Mouse (Mus musculus): ENCODE results near the gene Usp28.
"Not testable (repeated sequence)": the region's sequence is repeated elsewhere in the genome, so short reads cannot be mapped to it uniquely, and the experiment has no call there.

Gene Usp28

DNA sequence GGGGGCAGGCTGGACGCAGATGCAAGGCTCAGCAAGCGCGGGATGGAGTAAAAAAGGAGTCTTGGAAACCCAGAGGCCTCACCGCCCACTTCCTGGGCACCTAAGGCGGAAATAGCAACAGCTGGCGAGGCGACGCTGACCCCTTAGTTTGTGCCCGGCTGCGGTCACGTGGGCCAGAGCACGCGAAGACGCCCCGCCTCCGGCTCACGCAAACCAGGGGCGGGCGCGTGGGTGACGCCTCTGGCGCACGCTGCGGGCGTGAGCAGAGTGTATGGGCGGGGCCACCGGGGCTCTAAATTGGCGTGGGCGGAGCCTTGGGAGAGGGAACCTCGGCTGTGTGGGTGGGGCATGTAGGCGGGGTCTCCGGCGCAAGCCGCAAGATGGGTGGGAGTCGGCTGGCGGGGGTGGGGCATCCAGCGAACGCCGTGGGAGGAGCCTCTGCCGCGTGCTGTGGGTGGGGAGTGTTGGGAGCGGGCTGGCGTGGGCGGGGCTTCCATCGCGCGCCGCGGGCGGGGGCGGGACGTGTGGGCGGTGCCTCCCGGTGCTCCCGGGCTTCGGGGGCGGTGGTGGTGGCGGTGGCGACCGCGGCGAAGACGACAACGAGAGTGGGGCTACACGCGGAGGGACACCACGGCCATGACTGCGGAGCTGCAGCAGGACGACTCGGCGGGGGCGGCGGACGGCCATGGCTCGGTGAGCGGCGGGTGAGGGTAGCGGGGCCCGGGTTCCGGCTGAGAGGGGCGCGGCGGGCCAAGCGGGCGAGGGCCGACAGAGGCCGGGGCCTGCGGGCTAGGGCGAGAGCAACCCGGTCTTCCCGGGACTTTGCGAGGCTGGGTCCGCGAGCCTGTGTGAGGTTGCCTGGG lies at the start of gene Usp28:
Gene Usp28, plus strand, starts transcription at position 531 of the 863 bp plus-strand sequence.
- peak; percentile 86 for DNase-seq (ENCODE audit: extremely low spot score, low read depth, low spot score)

DNA sequence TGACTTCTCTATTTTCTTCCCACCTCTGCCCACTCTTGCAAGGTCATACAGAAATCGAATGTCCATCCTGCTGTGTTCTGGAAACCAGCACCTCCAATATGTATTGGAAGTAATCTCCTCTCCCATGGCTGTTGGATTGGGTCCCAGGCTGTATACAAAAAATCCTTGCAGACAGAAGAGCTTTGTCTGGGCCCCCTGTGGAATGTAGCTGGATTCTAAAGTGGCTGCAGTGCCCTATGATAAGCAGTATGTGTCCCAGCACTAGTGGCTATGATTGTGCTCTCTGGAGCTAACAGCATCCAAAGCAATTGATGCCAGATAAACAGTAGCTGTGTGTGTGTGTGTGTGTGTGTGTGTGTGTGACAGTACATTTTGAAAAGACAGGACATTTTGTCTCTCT lies 42.8 kb upstream of the Usp28 start:
- no peak for DNase-seq (ENCODE audit: extremely low spot score, low read depth, low spot score)

DNA sequence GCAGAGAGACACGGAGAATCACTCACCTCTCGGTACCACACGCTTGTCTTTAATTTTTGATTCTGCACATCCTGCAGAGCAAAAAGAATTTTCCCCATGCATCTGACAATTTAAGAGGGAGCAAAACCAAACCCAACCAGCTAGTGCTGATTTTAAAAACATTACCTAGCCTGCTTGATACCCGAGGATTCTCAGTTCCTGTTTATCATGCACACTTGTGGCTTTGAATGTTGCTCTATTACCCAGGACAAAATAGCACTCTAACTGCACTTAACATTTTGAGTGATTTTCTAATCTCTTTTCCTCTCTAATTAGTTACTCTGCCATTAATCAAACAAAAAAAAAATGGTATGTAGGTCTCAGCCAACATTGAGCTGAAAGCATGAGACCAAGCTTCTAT lies 37.6 kb upstream of the Usp28 start:
- DNase-seq (ENCODE audit: extremely low spot score, low read depth, low spot score), result no peak

DNA sequence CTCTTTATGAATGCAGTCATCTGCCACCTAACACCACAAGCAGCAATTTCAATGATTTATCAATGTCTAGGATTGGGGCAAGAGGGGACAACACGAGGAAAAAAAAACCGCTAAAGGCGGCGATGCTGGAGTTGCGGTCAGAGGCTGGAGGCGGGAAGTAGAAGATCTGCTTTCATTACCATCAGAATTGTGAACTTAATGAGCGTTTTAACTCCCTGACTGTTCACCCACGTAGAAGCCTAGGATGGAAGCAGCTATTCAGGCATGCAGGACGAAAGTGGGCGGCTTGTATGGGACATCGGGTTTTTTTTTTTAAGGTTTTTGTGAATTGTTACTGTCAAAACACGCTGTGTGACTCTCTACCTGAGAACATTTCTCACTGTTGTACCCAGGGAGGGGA lies 23.9 kb upstream of the Usp28 start:
- no peak for DNase-seq (ENCODE audit: extremely low spot score, low read depth, low spot score)

DNA sequence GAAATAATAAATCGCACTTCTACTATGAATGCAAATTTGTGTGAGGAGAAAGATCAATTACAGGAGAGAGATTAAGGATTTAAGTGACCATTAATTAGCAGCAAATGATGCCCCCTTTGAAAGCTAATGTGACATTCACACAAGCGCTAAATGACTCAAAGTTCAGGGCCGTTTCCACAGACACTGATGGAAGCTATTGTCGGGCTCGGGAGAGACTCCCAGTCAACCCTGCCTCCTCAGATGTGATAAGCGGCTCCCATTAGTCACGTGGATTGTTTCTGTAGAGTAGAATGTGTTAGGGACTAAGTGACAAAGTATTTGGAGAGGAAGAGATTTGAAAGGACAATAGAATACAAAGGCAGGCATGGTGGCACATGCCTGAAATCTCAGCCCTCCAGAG lies 23.0 kb upstream of the Usp28 start:
- DNase-seq (ENCODE audit: extremely low spot score, low read depth, low spot score), result no peak

DNA sequence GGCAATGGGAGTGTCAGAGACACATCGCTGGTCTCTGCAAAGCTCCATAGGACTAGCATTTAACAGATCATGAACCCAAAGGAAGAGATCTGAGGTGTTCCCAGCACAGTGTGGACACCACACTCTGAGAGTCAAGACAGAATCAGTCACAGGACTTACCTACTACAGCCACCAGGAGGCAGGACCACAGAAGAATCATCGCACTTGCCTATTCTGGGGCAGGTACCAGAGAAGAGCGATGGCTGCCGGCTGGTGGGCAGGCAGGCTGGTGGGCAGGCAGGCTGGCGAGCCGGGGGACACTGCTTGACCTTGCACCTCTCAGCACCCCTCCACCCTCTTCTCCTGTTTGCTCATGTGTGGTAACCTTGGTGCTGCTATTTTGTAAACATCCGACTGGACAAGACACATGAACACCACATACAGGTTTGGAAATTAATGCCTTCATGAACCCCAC lies 20.6 kb upstream of the Usp28 start, which contains the start of gene Htr3b:
Gene Htr3b, minus strand, starts transcription at position 404 of the 454 bp plus-strand sequence.
- DNase-seq (ENCODE audit: extremely low spot score, low read depth, low spot score), result no peak

DNA sequence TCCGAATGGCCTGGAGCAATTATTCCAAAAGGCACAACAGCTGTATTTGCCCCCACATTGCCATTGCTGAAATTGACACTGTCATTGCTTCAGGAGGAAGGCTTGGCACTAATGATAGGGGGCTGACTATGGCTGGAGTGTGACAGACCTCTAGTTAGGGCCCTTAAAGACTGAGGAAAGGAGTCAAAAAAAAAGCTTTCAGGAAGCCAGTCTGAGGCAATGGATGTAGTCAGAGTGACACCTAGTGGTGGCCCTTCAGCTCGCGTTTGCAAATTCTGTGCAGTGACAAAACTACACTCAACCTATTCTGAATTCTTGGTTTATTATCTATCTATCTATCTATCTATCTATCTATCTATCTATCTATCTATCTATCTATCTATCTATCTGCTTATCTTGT lies 12.7 kb upstream of the Usp28 start:
- no peak for DNase-seq (ENCODE audit: extremely low spot score, low read depth, low spot score)

DNA sequence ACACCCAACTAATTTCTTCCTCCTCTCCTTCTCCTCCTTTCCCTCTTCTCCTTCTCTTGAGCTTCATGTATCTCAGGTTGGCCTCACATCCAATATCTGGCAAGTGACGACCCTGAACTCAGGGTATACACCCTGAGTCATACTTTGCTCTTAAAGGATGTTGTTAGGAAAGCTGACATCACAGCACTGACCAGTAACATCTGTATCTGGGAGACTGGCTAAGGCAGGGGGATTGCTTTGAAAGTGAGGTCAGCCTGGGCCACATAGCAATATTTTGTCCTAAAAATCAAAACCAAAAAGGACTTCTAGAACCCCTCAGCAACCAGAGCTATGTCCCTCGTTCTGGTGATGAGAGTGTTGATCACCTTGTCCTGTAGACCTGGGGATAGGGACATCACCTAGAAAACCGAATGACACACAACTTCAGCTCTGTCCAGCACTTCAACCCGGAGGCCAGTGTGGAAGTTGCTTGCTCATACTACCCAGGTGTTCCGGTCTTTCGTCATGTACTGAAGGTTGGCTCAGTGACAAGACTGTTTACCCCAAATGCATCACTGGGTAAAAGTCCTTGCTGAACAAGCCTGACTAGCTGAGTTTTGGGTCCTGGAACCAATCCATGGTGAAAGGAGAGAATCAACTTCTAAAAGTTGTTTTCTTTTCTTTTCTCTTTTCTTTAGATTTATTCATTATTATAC lies 8.4 kb upstream of the Usp28 start:
- no peak for DNase-seq (ENCODE audit: extremely low spot score, low read depth, low spot score)

DNA sequence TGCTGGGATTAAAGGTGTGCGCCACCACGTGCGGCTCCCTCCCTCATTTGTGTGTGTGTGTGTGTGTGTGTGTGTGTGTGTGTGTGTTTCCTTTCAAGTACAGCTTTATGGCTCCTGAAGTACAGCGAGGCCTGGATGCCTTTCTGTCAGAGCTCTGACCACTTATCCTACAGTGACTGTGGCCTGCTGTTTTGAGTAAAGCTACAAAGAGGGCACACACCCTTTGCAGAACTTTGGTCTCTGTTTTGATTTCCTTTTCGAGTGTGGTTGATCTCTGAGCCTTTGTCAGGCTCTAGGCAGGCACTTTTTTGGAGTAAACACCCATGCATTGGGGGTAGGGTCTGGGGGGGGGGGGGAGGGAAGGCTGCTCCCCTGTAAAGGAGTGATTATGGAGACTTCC lies 4.8 kb upstream of the Usp28 start:
- DNase-seq (ENCODE audit: extremely low spot score, low read depth, low spot score), result no peak

DNA sequence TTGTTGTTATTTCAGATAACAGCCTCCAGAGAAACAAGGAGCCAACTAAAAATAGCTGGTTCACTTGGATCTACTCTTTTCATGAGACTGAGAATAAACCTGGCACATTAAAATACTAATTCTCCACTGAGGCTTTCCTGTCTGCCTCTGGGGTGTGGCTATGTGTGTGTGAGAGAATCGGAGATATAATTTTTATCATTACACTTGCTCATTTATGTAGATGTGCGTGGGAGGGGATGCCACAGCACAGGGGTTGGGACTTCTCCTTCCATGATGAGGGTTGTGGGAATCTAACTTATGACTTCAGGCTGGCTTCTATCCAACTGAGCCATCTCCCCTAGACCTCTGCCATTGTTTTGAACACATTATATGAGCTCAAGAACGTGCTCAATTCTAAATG lies 4.4 kb upstream of the Usp28 start:
- no peak for DNase-seq (ENCODE audit: extremely low spot score, low read depth, low spot score)

DNA sequence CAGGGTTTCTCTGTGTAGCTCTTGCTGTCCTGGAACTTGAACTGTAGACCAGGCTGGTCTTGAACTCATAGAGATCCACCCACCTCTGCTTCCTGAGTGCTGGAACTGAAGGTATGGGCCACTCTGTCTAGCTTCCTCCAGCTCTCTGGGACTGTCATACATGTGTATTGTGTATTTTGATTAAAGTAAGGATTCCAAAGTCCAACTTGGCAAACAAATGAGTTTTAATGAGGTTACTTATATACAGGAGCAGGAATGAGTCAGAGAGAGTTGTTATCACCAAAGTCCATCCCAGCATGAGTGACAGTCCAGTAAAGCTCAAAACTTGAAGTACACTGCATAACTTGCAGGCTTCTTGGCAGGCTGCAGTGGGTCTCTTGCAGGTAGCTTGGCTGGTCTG lies 3.3 kb upstream of the Usp28 start:
- DNase-seq (ENCODE audit: extremely low spot score, low read depth, low spot score), result no peak

DNA sequence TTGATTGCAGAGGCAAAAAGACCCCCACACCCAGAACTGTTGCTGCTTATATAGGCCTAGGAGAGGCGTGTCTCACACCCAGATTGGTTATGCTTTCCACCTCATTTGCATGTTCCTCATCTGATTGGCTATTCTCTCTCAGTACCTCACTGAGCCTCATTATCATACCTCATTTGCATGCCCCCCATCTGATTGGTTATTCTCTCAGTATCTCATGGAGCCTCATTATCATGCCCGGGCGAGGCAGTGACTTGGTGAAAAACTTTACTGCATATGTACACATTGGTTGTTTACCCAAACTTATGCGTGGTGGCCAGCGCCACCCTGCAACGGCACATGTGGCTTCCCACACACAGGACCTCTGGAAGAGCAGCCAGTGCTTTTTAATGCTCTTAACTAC lies 1.4 kb upstream of the Usp28 start:
- DNase-seq (ENCODE audit: extremely low spot score, low read depth, low spot score), result not testable (repeated sequence)

DNA sequence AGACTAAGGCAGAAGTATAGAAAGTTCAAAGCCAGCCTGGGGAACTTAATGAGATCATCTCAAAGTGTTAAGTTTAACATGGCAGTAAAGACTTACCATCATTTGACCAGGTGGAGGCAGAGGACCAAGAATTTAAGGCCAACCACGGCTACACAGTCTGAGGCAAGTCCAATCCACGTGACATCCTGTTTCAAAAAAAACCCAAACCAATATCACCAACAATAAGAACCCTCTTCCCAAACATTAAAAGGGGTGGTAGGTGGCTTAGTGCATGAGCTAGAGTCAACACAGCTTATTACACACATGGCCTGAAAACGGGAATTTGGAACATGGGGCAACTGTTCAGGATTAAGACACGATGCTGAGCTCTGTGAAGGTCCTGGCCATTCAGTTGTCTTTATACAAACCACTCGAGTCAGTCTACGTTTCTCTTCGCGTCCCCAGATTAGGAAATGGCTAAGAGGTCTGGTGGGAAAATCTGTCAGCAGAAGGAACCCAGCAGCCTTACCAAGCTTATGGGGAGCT lies 793 bp upstream of the Usp28 start:
- DNase-seq (ENCODE audit: extremely low spot score, low read depth, low spot score), result no peak

DNA sequence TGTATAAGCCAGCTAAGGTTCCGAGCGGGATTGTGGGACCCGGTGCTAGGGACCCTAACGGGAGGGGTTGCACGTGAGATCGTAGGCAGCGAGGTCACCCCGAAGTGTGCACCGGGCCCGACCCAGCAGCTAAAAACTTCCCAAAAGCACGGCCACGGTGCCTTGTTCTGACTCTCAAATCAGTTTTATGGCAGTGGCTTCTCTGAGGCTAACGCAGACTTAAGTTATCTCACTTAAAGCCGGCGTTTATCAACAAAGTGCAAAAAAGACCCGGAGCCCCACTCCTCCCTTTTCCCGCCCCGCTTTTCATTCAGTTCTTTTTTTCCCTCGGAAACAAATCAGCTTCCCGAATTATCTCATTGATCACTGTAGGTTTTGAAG lies 523 bp downstream of the Usp28 start:
- no peak for DNase-seq (ENCODE audit: extremely low spot score, low read depth, low spot score)

DNA sequence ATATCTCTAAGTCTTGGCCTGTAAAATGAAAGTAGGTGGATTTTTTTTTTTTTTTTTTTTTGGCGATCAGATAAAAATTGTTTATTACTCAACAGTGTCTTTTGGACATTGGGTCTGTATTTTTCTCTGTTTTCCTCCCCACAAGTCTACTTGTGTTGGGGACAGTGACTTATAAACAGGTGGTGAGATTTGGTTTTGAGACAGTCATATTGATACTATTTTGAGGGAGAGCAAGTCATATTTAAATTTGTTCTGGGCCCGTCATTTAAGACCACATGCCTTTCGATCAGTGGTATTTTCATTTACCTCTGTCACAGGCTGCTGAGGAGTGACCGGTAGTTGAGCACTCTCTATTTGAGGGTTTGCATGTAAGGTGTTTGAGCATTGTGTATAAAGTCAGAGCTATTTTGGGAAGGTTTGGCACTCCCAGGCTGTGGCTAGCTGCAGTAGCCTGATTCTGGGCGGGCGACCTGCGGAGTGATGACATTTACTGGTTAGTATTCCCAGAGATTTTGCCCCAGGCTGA lies 1.5 kb downstream of the Usp28 start:
- DNase-seq (ENCODE audit: extremely low spot score, low read depth, low spot score), result no peak

DNA sequence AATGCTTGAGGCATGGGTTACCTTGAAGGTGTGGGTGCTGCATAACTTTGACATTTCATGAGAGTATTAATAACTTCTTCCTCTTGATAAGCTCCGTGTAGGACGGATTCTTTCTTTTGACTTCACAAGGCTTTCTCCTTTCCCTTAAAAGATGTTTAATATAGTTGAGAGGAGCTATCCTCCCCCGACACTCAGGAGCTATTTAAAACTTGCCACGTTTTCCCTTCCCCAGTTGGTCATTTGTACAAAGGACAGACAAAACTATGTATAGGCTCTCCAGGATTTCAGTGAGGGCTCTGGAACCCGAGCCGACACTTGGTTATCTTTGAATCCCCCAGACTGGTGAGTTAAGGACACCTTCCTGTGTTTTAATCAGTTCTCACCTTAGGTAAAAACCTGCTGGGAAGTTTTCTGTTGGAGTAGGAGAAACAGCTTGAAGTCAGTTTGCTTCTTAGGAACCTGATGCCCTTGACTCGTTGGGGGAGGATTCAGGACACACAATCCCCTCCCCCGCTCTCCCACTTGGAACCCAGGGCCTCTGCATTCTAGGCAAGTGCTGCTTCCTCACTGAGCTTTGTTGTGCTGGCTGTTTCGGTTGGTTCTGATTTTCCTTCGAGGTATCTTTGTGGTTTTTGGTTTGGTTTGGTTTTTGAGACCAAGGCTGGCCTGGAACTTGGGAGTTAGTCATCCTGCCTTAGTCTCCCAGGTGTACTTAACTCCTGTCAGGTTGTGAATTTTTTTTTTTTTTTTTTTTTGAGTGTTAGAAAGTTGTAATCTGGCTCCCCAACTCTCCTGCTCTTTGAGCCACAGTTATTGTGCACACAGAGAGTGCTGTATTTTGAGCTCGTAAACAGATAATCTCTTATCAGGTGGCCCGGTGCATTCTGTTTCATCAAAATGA lies 2.3 kb downstream of the Usp28 start:
- no peak for DNase-seq (ENCODE audit: extremely low spot score, low read depth, low spot score)

DNA sequence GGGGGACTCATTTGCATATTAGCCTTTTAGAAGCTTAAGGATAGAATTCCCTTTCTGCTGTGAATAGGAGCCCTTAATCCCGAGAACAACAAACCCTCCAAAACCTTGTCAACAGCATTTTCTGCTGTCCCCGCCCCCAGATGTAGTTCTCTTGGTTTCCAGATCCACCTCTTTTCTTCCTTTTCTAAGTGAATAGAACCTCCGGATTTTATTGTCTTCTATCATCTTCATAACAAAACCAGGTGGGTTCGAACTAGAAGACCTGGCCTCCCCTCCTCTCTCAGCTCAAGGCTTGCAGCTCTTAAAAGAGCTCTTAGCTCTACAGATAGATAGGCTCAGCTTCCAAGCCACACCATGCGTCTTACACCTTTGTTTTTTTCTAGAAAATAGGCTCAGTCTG lies 6.5 kb downstream of the Usp28 start:
- no peak for DNase-seq (ENCODE audit: extremely low spot score, low read depth, low spot score)

DNA sequence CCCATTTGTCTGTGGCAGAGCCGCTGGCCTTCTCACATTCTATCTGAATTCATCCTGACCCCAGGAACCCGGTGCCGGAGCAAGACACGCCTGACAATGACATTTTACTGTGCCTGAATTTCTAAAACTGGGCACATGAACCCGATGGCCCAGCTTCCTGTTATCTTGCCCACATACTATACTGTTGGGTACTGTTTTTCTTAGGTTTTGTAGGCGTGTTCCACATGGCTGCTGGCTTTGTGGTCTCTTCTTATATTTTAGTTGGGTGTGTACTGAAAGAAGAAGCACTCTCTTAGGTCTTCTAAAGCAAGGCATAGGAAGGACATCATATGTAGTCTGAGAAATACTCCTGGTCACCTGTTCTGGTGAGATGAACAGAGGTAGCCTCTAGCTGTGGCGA lies 9.6 kb downstream of the Usp28 start:
- DNase-seq (ENCODE audit: extremely low spot score, low read depth, low spot score), result no peak

DNA sequence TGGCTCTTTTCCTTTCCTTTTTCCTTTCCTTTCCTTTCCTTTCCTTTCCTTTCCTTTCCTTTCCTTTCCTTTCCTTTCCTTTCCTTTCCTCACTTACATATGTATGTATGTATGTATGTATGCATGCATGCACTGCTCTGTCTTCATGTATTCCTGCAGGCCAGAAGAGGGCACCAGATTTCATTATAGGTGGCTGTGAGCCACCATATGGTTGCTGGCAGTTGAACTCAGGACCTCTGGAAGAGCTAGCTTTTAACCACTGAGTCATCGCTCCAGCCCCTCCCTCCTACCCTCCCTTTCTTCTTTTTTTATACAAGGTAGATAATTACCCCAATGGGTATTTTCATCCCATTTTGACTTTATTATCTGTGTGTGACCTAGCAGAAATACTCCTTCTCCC lies 10.6 kb downstream of the Usp28 start:
- DNase-seq (ENCODE audit: extremely low spot score, low read depth, low spot score), result no peak

DNA sequence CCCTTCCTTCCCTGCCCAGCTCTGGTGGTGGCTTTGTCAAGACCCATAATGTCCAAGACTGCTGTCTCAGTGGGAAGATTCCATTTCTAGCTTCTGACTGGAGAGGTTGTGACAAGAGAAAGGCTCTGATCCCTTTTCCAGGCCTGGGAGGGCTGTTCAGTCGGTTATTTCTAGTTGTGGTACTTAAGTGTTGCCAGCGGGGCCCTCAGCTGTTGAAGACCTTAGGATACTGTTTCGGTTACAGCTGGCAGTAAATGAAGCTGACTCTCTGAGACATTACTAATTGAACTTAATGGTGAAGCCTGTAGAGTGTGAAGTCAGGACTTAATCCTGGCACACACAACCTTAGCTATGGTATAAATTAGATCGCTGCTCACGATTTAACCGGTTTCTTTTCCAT lies 14.1 kb downstream of the Usp28 start:
- no peak for DNase-seq (ENCODE audit: extremely low spot score, low read depth, low spot score)

DNA sequence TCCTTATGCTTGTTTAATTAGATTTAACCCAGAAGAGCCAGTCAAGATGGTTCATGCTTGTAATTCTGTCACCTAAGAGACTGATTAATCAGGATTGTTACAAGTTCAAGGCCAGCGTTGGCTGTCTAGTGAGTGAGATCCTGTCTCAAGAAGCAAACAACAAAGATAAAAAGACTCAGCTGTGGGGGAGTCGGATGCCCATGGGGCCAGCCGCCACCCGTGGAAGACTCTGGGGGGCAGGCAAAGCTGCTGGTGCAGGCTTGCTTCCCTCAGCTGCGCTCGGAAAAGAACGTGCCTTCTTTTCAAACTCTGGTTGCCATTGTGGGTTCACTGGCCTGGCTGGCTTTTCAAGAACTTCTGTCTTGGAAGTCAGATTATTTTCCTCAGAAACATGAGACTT lies 30.6 kb downstream of the Usp28 start:
- no peak for DNase-seq (ENCODE audit: extremely low spot score, low read depth, low spot score)
